Mouse (Mus musculus) left cerebral cortex, adult 2 months (tissue): ENCODE measurements around the gene Castor1. TPM values are rescaled to one million over a fixed set of nuclear protein-coding genes. Genes with fewer than 3 reads are reported as not detected.

Source experiments
- DNase-seq, 2 experiments: peaks; one replicate each; pipeline ENCODE4 v3.0.0; 2021 to 2022; ENCODE audit warnings: low spot score in 2 of 2, mixed read lengths in 1 of 2; ENCODE audit errors: extremely low spot score in 1 of 2
- H3K27ac ChIP-seq: fragments of 200-600 bp; 2 replicates; pipeline ENCODE4 v1.8.1; 2022
- H3K4me3 ChIP-seq: fragments of 200-600 bp; 2 replicates; pipeline ENCODE4 v1.8.1; 2022
- CTCF ChIP-seq: fragments of 200-600 bp; IDR thresholded peaks from 2 replicates; pipeline ENCODE4 v1.8.1; 2022; ENCODE audit warnings: antibody characterized with exemption, mild to moderate bottlenecking, moderate library complexity
- intact Hi-C: fragments of 180-260 bp; cut with DNase I; formaldehyde crosslinking; loops from one replicate; pipeline ENCODE4 v1.15.1; 2025
- total RNA-seq, 2 experiments: library from RNA; stranded (reverse); gene quantifications; 2 replicates each; pipeline ENCODE4 v1.2.3; 2021

Gene Castor1
- total RNA-seq, 2 experiments from 2014 or later = 3.9 to 4.2 TPM

GRCm38 (mm10) chr11:4210786-4211185 lies 7.2 kb upstream of the Castor1 start:
- no peak for DNase-seq
- TF ChIP-seq CTCF = no peak
- Histone ChIP-seq H3K4me3 (no peak overlapping the region), H3K27ac (no peak overlapping the region)
- intact Hi-C loops = loop anchor here (10.0 kb wide), 1 partner anchor 206 kb away; no protein-coding TSS in a partner anchor

- DNase-seq = no peak
- intact Hi-C loops = loop anchor here (10.0 kb wide), 1 partner anchor 208 kb away; no protein-coding TSS in a partner anchor
- TF ChIP-seq CTCF = no peak
Measured at GRCm38 (mm10) chr11:4213107-4213506, 4.9 kb upstream of the Castor1 start.

GRCm38 (mm10) chr11:4214572-4214971 lies 3.5 kb upstream of the Castor1 start:
- TF ChIP-seq CTCF = no peak
- intact Hi-C loops = loop anchor here (10.0 kb wide), 1 partner anchor 210 kb away; no protein-coding TSS in a partner anchor
- Histone ChIP-seq H3K4me3 (no peak overlapping the region), H3K27ac (no peak overlapping the region)
- no peak for DNase-seq

More at GRCm38 (mm10) chr11:4213107-4213506, 4.9 kb upstream of the Castor1 start:
- Histone ChIP-seq H3K27ac (no peak overlapping the region), H3K4me3 (no peak overlapping the region)

GRCm38 (mm10) chr11:4215061-4215460 lies 3.0 kb upstream of the Castor1 start:
- intact Hi-C loops = loop anchor here (10.0 kb wide), 1 partner anchor 210 kb away; no protein-coding TSS in a partner anchor
- TF ChIP-seq CTCF = no peak
- Histone ChIP-seq H3K27ac (no peak overlapping the region; the same call in 1 of the 2 replicates), H3K4me3 (no peak overlapping the region)
- DNase-seq = no peak

GRCm38 (mm10) chr11:4216248-4217000 lies 1.6 kb upstream of the Castor1 start:
- intact Hi-C loops = loop anchor here (10.0 kb wide), 1 partner anchor 212 kb away; no protein-coding TSS in a partner anchor
- TF ChIP-seq CTCF = no peak
- no peak overlapping the region for H3K4me3 ChIP-seq
- peak overlapping the region; percentile 58 for H3K27ac ChIP-seq
- DNase-seq = no peak

GRCm38 (mm10) chr11:4218637-4219036 lies 612 bp downstream of the Castor1 start:
- intact Hi-C loops = loop anchor here (1.0 to 10.0 kb wide), 4 partner anchors 40 to 214 kb away; partner anchors contain the start of genes Ccdc157, Rnf215 and Sf3a1
- Histone ChIP-seq H3K4me3 (peak overlapping the region; percentile 46), H3K27ac (peak overlapping the region; percentile 84)
- no peak for DNase-seq
- TF ChIP-seq CTCF = no peak

GRCm38 (mm10) chr11:4219317-4219751 lies 1.3 kb downstream of the Castor1 start:
- intact Hi-C loops = loop anchor here (1.0 to 10.0 kb wide), 4 partner anchors 39 to 215 kb away; partner anchors contain the start of genes Ccdc157, Rnf215 and Sf3a1
- peak; percentile 71 to 72 for DNase-seq
- no peak overlapping the region for H3K4me3 ChIP-seq
- peak overlapping the region; percentile 84 for H3K27ac ChIP-seq
- peak; percentile 83 for TF ChIP-seq CTCF

GRCm38 (mm10) chr11:4219908-4220307 lies 1.9 kb downstream of the Castor1 start:
- DNase-seq = peak in 1 of 2 experiments; percentile 31
- peak overlapping the region; percentile 84; the same call in 1 of the 2 replicates for H3K27ac ChIP-seq
- no peak overlapping the region for H3K4me3 ChIP-seq
- intact Hi-C loops = loop anchor here (1.0 to 10.0 kb wide), 4 partner anchors 38 to 215 kb away; partner anchors contain the start of genes Ccdc157, Rnf215 and Sf3a1
- no peak for TF ChIP-seq CTCF

GRCm38 (mm10) chr11:4220443-4221400 lies 2.7 kb downstream of the Castor1 start:
- intact Hi-C loops = no loop called here

GRCm38 (mm10) chr11:4222046-4222950 lies 4.3 kb downstream of the Castor1 start:
- intact Hi-C loops = no loop called here
- H3K27ac ChIP-seq = no peak overlapping the region
- H3K4me3 ChIP-seq = no peak overlapping the region
- no peak for TF ChIP-seq CTCF
- no peak for DNase-seq

More at GRCm38 (mm10) chr11:4220443-4221400, 2.7 kb downstream of the Castor1 start:
- no peak overlapping the region for H3K4me3 ChIP-seq
- H3K27ac ChIP-seq = no peak overlapping the region
- peak; percentile 63 to 68 for DNase-seq
- peak; percentile 80 for TF ChIP-seq CTCF
